Mouse (Mus musculus) frontal cortex, adult 2 months (tissue): Measurements from ENCODE around the gene Gps2. TPM values are rescaled to one million over a fixed set of nuclear protein-coding genes. Genes with fewer than 3 reads are reported as not detected.

Experiments used
- DNase-seq, 2 experiments: peaks; one replicate each; pipeline ENCODE4 v3.0.0; 2022; ENCODE audit warnings: low spot score in 1 of 2; ENCODE audit errors: extremely low spot score in 1 of 2
- polyA plus RNA-seq: library from polyadenylated mRNA; depleted of rRNA; stranded (reverse); fragments of >200 nt; gene quantifications from 2 replicates; pipeline ENCODE4 v1.2.3, GENCODE M21; 2012

The Gps2 gene
- polyA plus RNA-seq, 1 experiment = 64.6 TPM

- DNase-seq = no peak
Observed at GRCm38 (mm10) chr11:69884663-69885062, 29.0 kb upstream of the Gps2 start.

- no peak for DNase-seq
Observed at GRCm38 (mm10) chr11:69886907-69887635, 26.6 kb upstream of the Gps2 start.

- peak in 1 of 2 experiments; percentile 20 for DNase-seq
Observed at GRCm38 (mm10) chr11:69891482-69891881, 22.2 kb upstream of the Gps2 start.

GRCm38 (mm10) chr11:69894671-69895070 lies 19.0 kb upstream of the Gps2 start:
- no peak for DNase-seq

- no peak for DNase-seq
Observed at GRCm38 (mm10) chr11:69895291-69895690, 18.4 kb upstream of the Gps2 start, which contains the start of gene Acap1. Gene Acap1 (minus strand): TSS chr11:69895539.

GRCm38 (mm10) chr11:69899870-69900269 lies 13.8 kb upstream of the Gps2 start:
- no peak for DNase-seq

- DNase-seq = peak; percentile 86 to 93
Observed at GRCm38 (mm10) chr11:69900471-69901405, 12.9 kb upstream of the Gps2 start, which contains the start of the genes 2810408A11Rik and Neurl4. Gene 2810408A11Rik (minus strand): TSS chr11:69900987. Gene Neurl4 (plus strand): TSS chr11:69901072.

GRCm38 (mm10) chr11:69901406-69901846 lies 12.3 kb upstream of the Gps2 start:
- DNase-seq = peak; percentile 98

GRCm38 (mm10) chr11:69901993-69902392 lies 11.7 kb upstream of the Gps2 start:
- no peak for DNase-seq

GRCm38 (mm10) chr11:69902972-69903371 lies 10.7 kb upstream of the Gps2 start:
- DNase-seq = no peak

- DNase-seq = no peak
Observed at GRCm38 (mm10) chr11:69904311-69904710, 9.4 kb upstream of the Gps2 start.

GRCm38 (mm10) chr11:69908645-69909044 lies 5.0 kb upstream of the Gps2 start:
- DNase-seq = no peak

GRCm38 (mm10) chr11:69909174-69909573 lies 4.5 kb upstream of the Gps2 start:
- no peak for DNase-seq

GRCm38 (mm10) chr11:69910177-69910576 lies 3.5 kb upstream of the Gps2 start:
- DNase-seq = no peak

GRCm38 (mm10) chr11:69910781-69911560 lies 2.7 kb upstream of the Gps2 start:
- DNase-seq = no peak

GRCm38 (mm10) chr11:69911701-69912100 lies 2.0 kb upstream of the Gps2 start:
- DNase-seq = no peak

- no peak for DNase-seq
Observed at GRCm38 (mm10) chr11:69912716-69913530, 765 bp upstream of the Gps2 start.

GRCm38 (mm10) chr11:69914372-69914764 lies 680 bp downstream of the Gps2 start:
- DNase-seq = no peak

GRCm38 (mm10) chr11:69914917-69915430 lies 1.3 kb downstream of the Gps2 start:
- no peak for DNase-seq
